Mouse (Mus musculus): ENCODE measurements at regions not wholly inside any gene's neighbourhood (a gene's known extent, or its start where the extent isn't known, plus 50 kb on each side); places are given as distances from the start of the nearest gene placed in this dataset.
A peak's percentile ranks its signal among the peaks of the same experiment; 100 is the strongest.

- no peak overlapping the region for H3K4me3 ChIP-seq (ENCODE audit: control insufficient read depth in 1 of 2, insufficient read depth in 1 of 2, low read depth in 2 of 2, low read length in 2 of 2)
- no peaks in the 10 kb centered on the region for H3K27me3 ChIP-seq (ENCODE audit: control insufficient read depth in 1 of 2, insufficient read depth in 2 of 2, low read length in 2 of 2)
- peaks cover 30% of the 10 kb centered on the region for H3K79me2 ChIP-seq (ENCODE audit: control insufficient read depth, insufficient read depth, low read length, poor library complexity)
- DNase-seq (ENCODE audit: low read depth, low spot score): peak; percentile 79
- H3K27ac ChIP-seq (ENCODE audit: control insufficient read depth, low read depth, low read length): peak overlapping the region; percentile 89
- no peaks in the 10 kb centered on the region for H3K9me3 ChIP-seq (replicated peaks; ENCODE audit: insufficient read depth, low read length)
- peak overlapping the region; percentile 36; the same call in 1 of the 2 replicates for H3K9ac ChIP-seq (ENCODE audit: control insufficient read depth, low read depth, low read length, poor library complexity, severe bottlenecking)
- H3K36me3 ChIP-seq (ENCODE audit: control insufficient read depth in 1 of 2, insufficient read depth in 2 of 2, low read length in 2 of 2): peaks cover 2 to 41% of the 10 kb centered on the region in 2 experiments
- H3K4me1 ChIP-seq (ENCODE audit: control insufficient read depth in 1 of 2, insufficient read depth in 2 of 2, low read length in 2 of 2): peaks cover 14 to 47% of the 10 kb centered on the region in 2 experiments
- peak; percentile 61 for TF ChIP-seq TCF12 (IDR thresholded peaks at IDR 0.05; ENCODE audit: low read depth, low read length)
- TF ChIP-seq JUND (IDR thresholded peaks at IDR 0.05; ENCODE audit: low read depth, low read length): no peak; the same call in 1 of the 2 replicates
- no peak for TF ChIP-seq RAD21 (IDR thresholded peaks at IDR 0.05; ENCODE audit: low read depth, low read length)
- no peak for TF ChIP-seq GABPA (IDR thresholded peaks at IDR 0.05; ENCODE audit: low read depth, low read length)
- no peak for TF ChIP-seq USF2 (IDR thresholded peaks at IDR 0.05; ENCODE audit: borderline replicate concordance in 1 of 2, insufficient read depth in 1 of 2, low read depth in 1 of 2, low read length in 2 of 2)
- no peak for TF ChIP-seq CTCF (IDR thresholded peaks at IDR 0.05 in 2 of 3, conservative IDR thresholded peaks at IDR 0.05 in 1 of 3; ENCODE audit: control insufficient read depth in 1 of 3, insufficient read depth in 1 of 3, low read depth in 2 of 3, low read length in 3 of 3, poor library complexity in 1 of 3, severe bottlenecking in 1 of 3)
- peak; percentile 81 for TF ChIP-seq MYC (IDR thresholded peaks at IDR 0.05; ENCODE audit: low read depth, low read length)
- TF ChIP-seq TBP (IDR thresholded peaks at IDR 0.05; ENCODE audit: low read depth, low read length): peak; percentile 49; the same call in 1 of the 2 replicates
- TF ChIP-seq ZC3H11A (IDR thresholded peaks at IDR 0.05; ENCODE audit: low read depth, low read length): no peak
- TF ChIP-seq KAT2A (conservative IDR thresholded peaks at IDR 0.05; ENCODE audit: low read depth, low read length): no peak
- no peak for TF ChIP-seq UBTF (IDR thresholded peaks at IDR 0.05; ENCODE audit: borderline replicate concordance, insufficient read depth, low read depth, low read length)
- peak; percentile 47; the same call in 1 of the 2 replicates for TF ChIP-seq MAX (IDR thresholded peaks at IDR 0.05; ENCODE audit: low read length)
- TF ChIP-seq MYB (IDR thresholded peaks at IDR 0.05; ENCODE audit: low read depth, low read length): no peak
- TF ChIP-seq GATA1 (IDR thresholded peaks at IDR 0.05; ENCODE audit: low read depth, low read length): peak; percentile 92
- no peak for TF ChIP-seq ELF1 (IDR thresholded peaks at IDR 0.05; ENCODE audit: low read depth, low read length)
- no peak for TF ChIP-seq ZMIZ1 (IDR thresholded peaks at IDR 0.05; ENCODE audit: low read depth, low read length)
- no peak for TF ChIP-seq POLR2A (IDR thresholded peaks at IDR 0.05; ENCODE audit: control insufficient read depth in 1 of 2, insufficient read depth in 1 of 2, low read depth in 1 of 2, low read length in 2 of 2, poor library complexity in 1 of 2)
- TF ChIP-seq SMC3 (IDR thresholded peaks at IDR 0.05; ENCODE audit: low read depth, low read length): no peak
- no peak for TF ChIP-seq MAZ (IDR thresholded peaks at IDR 0.05; ENCODE audit: low read depth, low read length)
- peak; percentile 88 for TF ChIP-seq ZNF384 (IDR thresholded peaks at IDR 0.05; ENCODE audit: low read depth, low read length)
- TF ChIP-seq NRF1 (IDR thresholded peaks at IDR 0.05; ENCODE audit: insufficient read depth, low read depth, low read length, poor library complexity, severe bottlenecking): no peak
- no peak for TF ChIP-seq MAFK (IDR thresholded peaks at IDR 0.05; ENCODE audit: borderline replicate concordance, low read depth, low read length)
- peak; percentile 64 for TF ChIP-seq MXI1 (IDR thresholded peaks at IDR 0.05; ENCODE audit: low read depth, low read length)
- TF ChIP-seq MEF2A (IDR thresholded peaks at IDR 0.05; ENCODE audit: extremely low read depth, insufficient replicate concordance, low read depth, low read length, poor library complexity, severe bottlenecking): no peak
- no peak for TF ChIP-seq CHD2 (IDR thresholded peaks at IDR 0.05; ENCODE audit: low read length)
- no peak for TF ChIP-seq POLR2AphosphoS2 (IDR thresholded peaks at IDR 0.05; ENCODE audit: low read length)
- no peak for TF ChIP-seq E2F4 (IDR thresholded peaks at IDR 0.05; ENCODE audit: borderline replicate concordance, low read depth, low read length)
- peak; percentile 89 to 96 for TF ChIP-seq EP300 (IDR thresholded peaks at IDR 0.05; ENCODE audit: low read depth in 1 of 2, low read length in 2 of 2)
- peak; percentile 70 for TF ChIP-seq RCOR1 (IDR thresholded peaks at IDR 0.05; ENCODE audit: low read depth, low read length)
- TF ChIP-seq TAL1 (IDR thresholded peaks at IDR 0.05; ENCODE audit: low read length): peak; percentile 26; the same call in 1 of the 2 replicates
- no peak for TF ChIP-seq POLR2AphosphoS5 (IDR thresholded peaks at IDR 0.05; ENCODE audit: borderline replicate concordance, low read depth, low read length)
- TF ChIP-seq ZKSCAN1 (IDR thresholded peaks at IDR 0.05; ENCODE audit: low read depth, low read length): no peak
- peak; percentile 65; the same call in 1 of the 2 replicates for TF ChIP-seq HCFC1 (IDR thresholded peaks at IDR 0.05; ENCODE audit: low read depth, low read length)
- no peak for TF ChIP-seq NELFE (IDR thresholded peaks at IDR 0.05; ENCODE audit: low read depth, low read length)
- peak; percentile 65; the same call in 1 of the 2 replicates for TF ChIP-seq BHLHE40 (IDR thresholded peaks at IDR 0.05; ENCODE audit: borderline replicate concordance, low read depth, low read length)
- TF ChIP-seq ETS1 (IDR thresholded peaks at IDR 0.05; ENCODE audit: low read depth, low read length): peak; percentile 94
- TF ChIP-seq CHD1 (IDR thresholded peaks at IDR 0.05; ENCODE audit: low read depth, low read length): no peak
- TF ChIP-seq USF1 (IDR thresholded peaks at IDR 0.05; ENCODE audit: low read depth, low read length): no peak
Observed at GRCm38 (mm10) chr4:53264501-53264900, 104.8 kb upstream of the Abca1 start.
